ENCODE assay signal across 20 mouse cellular contexts in the genomic region with DNA sequence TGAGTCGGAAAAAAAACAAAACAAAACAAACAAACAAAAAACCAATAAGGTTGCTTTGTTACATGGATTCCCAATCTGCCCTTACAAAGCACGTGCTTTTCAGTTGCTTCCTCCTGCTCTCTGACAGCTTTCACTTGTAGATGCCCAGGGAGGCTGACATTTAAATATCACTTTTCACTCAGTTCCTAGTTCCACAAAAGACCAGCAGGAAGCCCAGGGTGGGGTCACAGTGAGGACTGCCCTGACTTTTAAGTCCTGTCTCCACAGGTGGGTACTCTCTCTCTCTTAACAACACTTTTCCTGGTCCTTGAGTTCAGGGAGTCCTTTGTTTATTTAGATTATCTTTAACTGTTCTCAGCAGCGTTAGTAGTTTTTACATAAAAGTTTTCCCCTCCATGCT.
DNase-seq lines count a peak whose midpoint lies in the region; ATAC-seq and TF ChIP-seq lines count a peak whose summit lies in the region.
"Had no signal": no experiment of that assay in that cellular context is flagged by ENCODE, and none has a peak within 500 bp of the region (broad histone marks: within the 10 kb centered on the region; RNA-seq: fewer than 3 reads in every experiment).

No protein-coding gene starts in this region.

- H3K27ac ChIP-seq in kidney, adult 2 months (ENCODE audit: insufficient read depth, low read depth, low read length): peak overlapping the region; percentile 38; the same call in 1 of the 2 replicates
- no peak overlapping the region for H3K27ac ChIP-seq in CH12.LX (ENCODE audit: insufficient read depth, low read depth)
- H3K27ac ChIP-seq in intestine, embryonic 15.5 days: no peak overlapping the region
- H3K27ac ChIP-seq in limb, embryonic 10.5 days: no peak overlapping the region
- H3K27ac ChIP-seq: heart, embryonic 15.5 days; kidney, postnatal 0 days; left cerebral cortex, adult 2 months; liver, embryonic 12.5 days had no signal

- 51% methylated on average over 3 of the region's 3 CpGs for WGBS in kidney, adult 2 months
- 14% methylated on average over 3 of the region's 3 CpGs for WGBS in intestine, embryonic 15.5 days
- WGBS in limb, embryonic 10.5 days: 21% methylated on average over 3 of the region's 3 CpGs

- H3K9ac ChIP-seq in CH12.LX (ENCODE audit: insufficient read depth, low read depth): no peak overlapping the region
- H3K9ac ChIP-seq in intestine, embryonic 15.5 days: no peak overlapping the region
- H3K9ac ChIP-seq: heart, embryonic 15.5 days; liver, embryonic 12.5 days had no signal

- DNase-seq in kidney, adult 2 months: no peak
- no peak for DNase-seq in kidney, adult 18-20 months
- DNase-seq in CH12.LX (ENCODE audit: extremely low read depth) (peak; percentile 25), R1 (ENCODE audit: low read depth, low spot score) (peak; percentile 98)
- no peak for DNase-seq in retina, embryonic 14.5 days (ENCODE audit: low spot score)
- DNase-seq in limb, embryonic 10.5 days (ENCODE audit: low spot score): no peak
- DNase-seq in B cell, adult 2 months: no peak
- DNase-seq: adrenal gland, adult 2 months; cerebellum, adult 9-11 months; lung, adult 2 months; lung, postnatal 4 days; thymus, postnatal 14 days had no signal

- H3K9me3 ChIP-seq in CH12.LX (replicated peaks; ENCODE audit: low read length): no peaks in the 10 kb centered on the region
- H3K9me3 ChIP-seq in intestine, embryonic 15.5 days: no peaks in the 10 kb centered on the region
- no peaks in the 10 kb centered on the region for H3K9me3 ChIP-seq in limb, embryonic 10.5 days (replicated peaks)
- H3K9me3 ChIP-seq: heart, embryonic 15.5 days; liver, embryonic 12.5 days had no signal

- H3K27me3 ChIP-seq in kidney, adult 2 months (replicated peaks; ENCODE audit: control insufficient read depth, insufficient read depth, low read length): no peaks in the 10 kb centered on the region
- no peaks in the 10 kb centered on the region for H3K27me3 ChIP-seq in CH12.LX (replicated peaks)
- H3K27me3 ChIP-seq in intestine, embryonic 15.5 days (replicated peaks): no peaks in the 10 kb centered on the region
- H3K27me3 ChIP-seq in limb, embryonic 10.5 days (ENCODE audit: low read depth, poor library complexity, severe bottlenecking): no peaks in the 10 kb centered on the region
- H3K27me3 ChIP-seq: heart, embryonic 15.5 days; liver, embryonic 12.5 days had no signal

- in situ Hi-C loops in CH12.LX (cut with MboI; ENCODE audit: low pct_ligation_motif_present, low pct_unique_long_range_greater_than_20kb, low sequenced_read_pairs): no loop called here

- H3K4me3 ChIP-seq in kidney, adult 2 months (ENCODE audit: insufficient read depth, low read depth, low read length): no peak overlapping the region
- no peak overlapping the region for H3K4me3 ChIP-seq in CH12.LX (replicated peaks in 1 of 3; ENCODE audit: low read depth in 2 of 3, low read length in 2 of 3, poor library complexity in 1 of 3)
- no peak overlapping the region for H3K4me3 ChIP-seq in intestine, embryonic 15.5 days (replicated peaks)
- H3K4me3 ChIP-seq in limb, embryonic 10.5 days: no peak overlapping the region
- H3K4me3 ChIP-seq: heart, embryonic 15.5 days; left cerebral cortex, adult 2 months; liver, embryonic 12.5 days had no signal

- H3K79me2 ChIP-seq in CH12.LX (replicated peaks; ENCODE audit: control insufficient read depth, extremely low read depth, insufficient read depth, poor library complexity, severe bottlenecking): no peaks in the 10 kb centered on the region; the same call in 1 of the 2 replicates

- no peak for TF ChIP-seq POLR2A in kidney, adult 2 months (IDR thresholded peaks at IDR 0.05; ENCODE audit: low read depth, low read length)
- no peak for TF ChIP-seq POLR2A in CH12.LX (IDR thresholded peaks at IDR 0.05; ENCODE audit: low read depth, low read length)

- no peak for TF ChIP-seq EP300 in CH12.LX (IDR thresholded peaks at IDR 0.05; ENCODE audit: low read length)

- H3K4me2 ChIP-seq in CH12.LX (ENCODE audit: insufficient read depth, low read depth, poor library complexity, severe bottlenecking): no peak overlapping the region
- H3K4me2 ChIP-seq in intestine, embryonic 15.5 days (replicated peaks): no peak overlapping the region
- H3K4me2 ChIP-seq: heart, embryonic 15.5 days; liver, embryonic 12.5 days; midbrain, embryonic 11.5 days had no signal

- 0 out of 2 replicates have a peak, but pooled peaks have one; percentile 36 for ATAC-seq in intestine, embryonic 15.5 days
- ATAC-seq: forebrain, embryonic 16.5 days; hindbrain, embryonic 16.5 days; liver, embryonic 12.5 days had no signal

- H3K36me3 ChIP-seq in kidney, adult 2 months (ENCODE audit: control insufficient read depth, insufficient read depth, low read length): peaks cover under 1% of the 10 kb centered on the region; the same call in 1 of the 2 replicates
- H3K36me3 ChIP-seq in CH12.LX (replicated peaks in 1 of 2; ENCODE audit: control insufficient read depth in 1 of 2, insufficient read depth in 1 of 2, low read length in 1 of 2): peaks cover 43 to 75% of the 10 kb centered on the region in 2 experiments
- H3K36me3 ChIP-seq in intestine, embryonic 15.5 days: 0 out of 2 replicates have a peak, but pooled peaks cover 3% of the 10 kb centered on the region
- peaks cover 64% of the 10 kb centered on the region for H3K36me3 ChIP-seq in limb, embryonic 10.5 days

- no peak for TF ChIP-seq RAD21 in CH12.LX (IDR thresholded peaks at IDR 0.05; ENCODE audit: low read depth, low read length)

- TF ChIP-seq CTCF in kidney, adult 2 months (conservative IDR thresholded peaks at IDR 0.05; ENCODE audit: insufficient read depth, insufficient read length, low read depth, low read length): no peak
- TF ChIP-seq CTCF in CH12.LX (conservative IDR thresholded peaks at IDR 0.05 in 1 of 2, IDR thresholded peaks at IDR 0.05 in 1 of 2; ENCODE audit: low read depth in 2 of 2, low read length in 2 of 2): no peak

- no peaks in the 10 kb centered on the region for H3K4me1 ChIP-seq in kidney, adult 2 months (ENCODE audit: control insufficient read depth, insufficient read depth, low read length)
- H3K4me1 ChIP-seq in CH12.LX (ENCODE audit: control insufficient read depth in 1 of 2, insufficient read depth in 2 of 2): peaks cover 0 to 38% of the 10 kb centered on the region in 2 experiments; a peak in 2 of 4 replicates
- H3K4me1 ChIP-seq in intestine, embryonic 15.5 days (replicated peaks): no peaks in the 10 kb centered on the region
- H3K4me1 ChIP-seq in limb, embryonic 10.5 days: no peaks in the 10 kb centered on the region
- H3K4me1 ChIP-seq: liver, embryonic 12.5 days had no signal

- dilution Hi-C loops in CH12.LX (cut with MboI; ENCODE audit: extremely low pct_ligation_motif_present, extremely low pct_unique_long_range_greater_than_20kb, low sequenced_read_pairs): no loop called here

TF ChIP-seq in CH12.LX, 34 proteins besides CTCF, POLR2A, EP300 and RAD21:
- TF ChIP-seq PAX5 (IDR thresholded peaks at IDR 0.05; ENCODE audit: low read length) (no peak), CHD1 (IDR thresholded peaks at IDR 0.05; ENCODE audit: low read depth, low read length) (no peak), GABPA (IDR thresholded peaks at IDR 0.05; ENCODE audit: insufficient replicate concordance, low read depth, low read length) (no peak)

Comparison
In these comparisons a context has a peak if more than half of its experiments do, and no peak if none do; other contexts are left out.
1. DNase-seq: peak in CH12.LX (single experiment) and R1 (single experiment); none in kidney, adult 2 months (single experiment), kidney, adult 18-20 months (single experiment), retina, embryonic 14.5 days (single experiment), limb, embryonic 10.5 days (single experiment) and B cell, adult 2 months (0 of 2).